Mouse (Mus musculus) heart, adult 2 months (tissue): ENCODE measurements around the gene Slc7a8. TPM values are rescaled to one million over a fixed set of nuclear protein-coding genes. Genes with fewer than 3 reads are reported as not detected.

ENCODE experiments used
- DNase-seq, 2 experiments: peaks; one replicate each; pipeline ENCODE4 v3.0.0; 2021
- H3K27ac ChIP-seq: fragments of 200-600 bp; 2 replicates; pipeline ENCODE4 v1.8.1; 2022
- H3K27me3 ChIP-seq: fragments of 200-500 bp; 2 replicates; pipeline ENCODE4 v1.6.1; 2012; ENCODE audit warnings: mild to moderate bottlenecking, low read length, inconsistent platforms, mixed read lengths; ENCODE audit not compliant: control insufficient read depth, insufficient read depth
- H3K36me3 ChIP-seq: fragments of 200-500 bp; 2 replicates; pipeline ENCODE4 v1.6.1; 2012; ENCODE audit warnings: low read length, inconsistent platforms; ENCODE audit not compliant: control insufficient read depth, insufficient read depth
- H3K4me1 ChIP-seq: fragments of 200-500 bp; 2 replicates; pipeline ENCODE4 v1.6.1; 2011; ENCODE audit warnings: low read length; ENCODE audit not compliant: control insufficient read depth, insufficient read depth
- H3K4me3 ChIP-seq: fragments of 200-600 bp; 2 replicates; pipeline ENCODE4 v1.8.1; 2022
- H3K79me2 ChIP-seq: fragments of 200-500 bp; replicated peaks from 2 replicates; pipeline ENCODE4 v1.6.1; 2012; ENCODE audit warnings: mild to moderate bottlenecking, inconsistent platforms, low read length, moderate library complexity, mixed read lengths; ENCODE audit not compliant: control insufficient read depth, insufficient read depth
- H3K9ac ChIP-seq: fragments of 200-500 bp; 2 replicates; pipeline ENCODE4 v1.6.1; 2012; ENCODE audit warnings: low read depth, mild to moderate bottlenecking, control low read depth, inconsistent platforms, low read length, mixed read lengths
- CTCF ChIP-seq: fragments of 200-600 bp; IDR thresholded peaks from 2 replicates; pipeline ENCODE4 v1.8.1; 2022; ENCODE audit warnings: antibody characterized with exemption, mild to moderate bottlenecking, moderate library complexity
- EP300 ChIP-seq: fragments of 200-500 bp; IDR thresholded peaks from 2 replicates; pipeline ENCODE4 v1.6.1; 2011; ENCODE audit warnings: low read depth, low read length, control low read depth; ENCODE audit not compliant: insufficient read depth
- POLR2A ChIP-seq: fragments of 200-500 bp; IDR thresholded peaks from 2 replicates; pipeline ENCODE4 v1.6.1; 2011; ENCODE audit warnings: mild to moderate bottlenecking, low read depth, low read length, control low read depth; ENCODE audit not compliant: insufficient read depth
- WGBS: fragments of 180-500 bp; shearing (Covaris S2); methylation state at CpG from one replicate; pipeline ENCODE4 v1.1.7; 2018; 5-methylcytosine and 5-hydroxymethylcytosine counted together
- intact Hi-C: fragments of 180-260 bp; cut with DNase I; formaldehyde crosslinking; loops from one replicate; pipeline ENCODE4 v1.15.1; 2025
- polyA plus RNA-seq: library from polyadenylated mRNA; depleted of rRNA; stranded (reverse); fragments of >200 nt; gene quantifications from 2 replicates; pipeline ENCODE4 v1.2.3, GENCODE M21; 2012; rRNA removed
- total RNA-seq, 2 experiments: library from RNA; stranded (reverse); gene quantifications; 2 replicates each; pipeline ENCODE4 v1.2.3; 2021

Slc7a8 gene
- total and polyA plus RNA-seq, 3 experiments: 2.6 to 3.3 (median 2.7) TPM

DNA sequence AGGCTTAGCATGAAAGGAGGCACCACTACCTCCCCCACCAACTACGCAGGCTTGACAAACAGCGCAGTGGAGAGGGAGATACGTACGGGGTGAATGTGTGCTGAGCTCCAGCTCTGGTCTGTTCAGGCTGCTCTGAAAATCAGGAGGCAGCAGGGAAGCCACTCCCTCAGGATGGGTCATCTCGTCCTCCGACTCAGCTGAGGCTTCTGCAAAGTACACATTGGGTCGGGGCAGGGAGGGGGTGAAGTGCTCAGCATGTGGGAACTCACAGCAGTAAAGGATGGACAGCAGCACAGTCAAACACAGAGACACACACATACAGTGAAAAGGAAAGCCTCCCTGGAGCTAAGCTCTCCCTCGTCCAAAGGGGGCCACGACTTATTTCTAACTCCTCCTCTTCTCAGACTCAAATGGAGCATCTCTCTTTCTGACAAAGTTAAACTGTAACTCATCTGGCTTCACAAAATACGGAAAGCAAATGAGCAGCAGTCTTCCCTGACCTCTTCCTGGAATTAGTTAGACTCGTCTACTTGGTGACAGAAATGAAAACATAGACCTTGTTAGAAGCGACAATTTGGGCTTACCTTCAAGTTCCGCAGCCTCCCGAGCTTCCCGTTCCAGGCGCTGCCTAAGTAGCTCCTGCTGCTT, 103.0 kb downstream of the Slc7a8 start:
- DNase-seq: no peak
- Histone ChIP-seq H3K9ac (no peak overlapping the region), H3K27ac (no peak overlapping the region), H3K79me2 (peaks cover 8% of the 10 kb centered on the region), H3K4me1 (peaks cover 3% of the 10 kb centered on the region), H3K36me3 (peaks cover 27% of the 10 kb centered on the region), H3K4me3 (no peak overlapping the region), H3K27me3 (no peaks in the 10 kb centered on the region)
- 85% methylated on average over 16 of the region's 16 CpGs for whole genome bisulfite sequencing
- intact Hi-C loops: no loop called here
- TF ChIP-seq EP300: no peak
- no peak for TF ChIP-seq CTCF
- TF ChIP-seq POLR2A: no peak

DNA sequence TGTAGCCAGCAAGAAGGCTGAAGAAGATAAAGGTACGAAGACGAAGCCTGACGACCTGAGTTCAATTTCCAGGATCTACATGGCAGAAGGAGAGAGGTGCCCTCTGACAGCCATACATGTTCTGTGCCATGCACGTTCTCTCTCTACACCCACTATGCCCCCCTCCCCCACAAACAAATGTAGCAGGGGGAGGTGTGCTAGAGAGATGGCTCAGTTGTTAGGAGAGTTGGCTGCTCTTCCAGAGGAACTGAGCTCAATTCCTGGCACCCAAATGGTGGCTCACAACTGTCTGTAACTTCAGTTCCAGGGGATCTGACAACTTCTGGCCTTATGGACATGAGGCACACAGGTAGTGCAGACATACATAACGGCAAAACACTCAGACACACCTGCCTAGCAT, 105.5 kb downstream of the Slc7a8 start:
- H3K27ac ChIP-seq: no peak overlapping the region
- intact Hi-C loops: no loop called here
- 0 out of 2 replicates have a peak, but pooled peaks cover 1% of the 10 kb centered on the region for H3K79me2 ChIP-seq
- H3K4me3 ChIP-seq: no peak overlapping the region
- peaks cover 1% of the 10 kb centered on the region; the same call in 1 of the 2 replicates for H3K4me1 ChIP-seq
- H3K9ac ChIP-seq: no peak overlapping the region
- WGBS: 71% methylated on average over 5 of the region's 5 CpGs
- peaks cover 16% of the 10 kb centered on the region for H3K36me3 ChIP-seq
- no peak for DNase-seq
- no peaks in the 10 kb centered on the region for H3K27me3 ChIP-seq
- TF ChIP-seq POLR2A: no peak

GRCm38 (mm10) chr14:54674317-54674716, 107.4 kb downstream of the Slc7a8 start:
- H3K9ac ChIP-seq: no peak overlapping the region
- H3K36me3 ChIP-seq: peaks cover 16% of the 10 kb centered on the region
- no peak for DNase-seq
- WGBS: 49% methylated on average over 2 of the region's 2 CpGs
- H3K4me3 ChIP-seq: no peak overlapping the region
- H3K79me2 ChIP-seq: 0 out of 2 replicates have a peak, but pooled peaks cover 1% of the 10 kb centered on the region
- intact Hi-C loops: no loop called here
- H3K27ac ChIP-seq: no peak overlapping the region
- H3K4me1 ChIP-seq: peaks cover 1% of the 10 kb centered on the region; the same call in 1 of the 2 replicates
- H3K27me3 ChIP-seq: no peaks in the 10 kb centered on the region
- no peak for TF ChIP-seq EP300
- no peak for TF ChIP-seq CTCF
- TF ChIP-seq POLR2A: no peak

Other genes starting within 250 kb of the Slc7a8 start
- 1 to 10 TPM; 3.5 to 3.8 TPM for gene Haus4, start 227.3 kb downstream of the Slc7a8 start, total RNA-seq
- gene Haus4, start 227.3 kb downstream of the Slc7a8 start, polyA plus RNA-seq: 3.2 and 4.1 TPM in 2 replicates
- 1 to 10 TPM; 4.6 to 4.8 TPM for gene Ajuba, start 204.4 kb downstream of the Slc7a8 start, total RNA-seq
- 7.8 and 13.4 TPM in 2 replicates for gene Ajuba, start 204.4 kb downstream of the Slc7a8 start, polyA plus RNA-seq
- gene 4931414P19Rik, start 176.0 kb downstream of the Slc7a8 start, total RNA-seq: 1 to 10 TPM; 5.9 to 6.4 TPM
- 2.4 and 4.4 TPM in 2 replicates for gene 4931414P19Rik, start 176.0 kb downstream of the Slc7a8 start, polyA plus RNA-seq
- gene Psmb5, start 163.9 kb downstream of the Slc7a8 start, total RNA-seq: 100 to 1,000 TPM; 164 to 187 TPM
- gene Psmb5, start 163.9 kb downstream of the Slc7a8 start, polyA plus RNA-seq: 180 and 209 TPM in 2 replicates
- not detected for gene Psmb11, start 160.5 kb downstream of the Slc7a8 start, total RNA-seq
- not detected in 2 replicates for gene Psmb11, start 160.5 kb downstream of the Slc7a8 start, polyA plus RNA-seq
- gene Gm17606, start 141.0 kb downstream of the Slc7a8 start, total RNA-seq: not detected
- not detected in 2 replicates for gene Gm17606, start 141.0 kb downstream of the Slc7a8 start, polyA plus RNA-seq
- under 1 TPM; 0.18 to 0.31 TPM for gene Cdh24, start 140.6 kb downstream of the Slc7a8 start, total RNA-seq
- 1.00 and 1.1 TPM in 2 replicates for gene Cdh24, start 140.6 kb downstream of the Slc7a8 start, polyA plus RNA-seq
- 10 to 100 TPM; 12.5 to 13.3 TPM for gene 1700123O20Rik, start 95.7 kb downstream of the Slc7a8 start, total RNA-seq
- 18.2 and 27.4 TPM in 2 replicates for gene 1700123O20Rik, start 95.7 kb downstream of the Slc7a8 start, polyA plus RNA-seq
- gene Acin1, start 95.0 kb downstream of the Slc7a8 start, total RNA-seq: 10 to 100 TPM; 72.3 to 84.9 TPM
- gene Acin1, start 95.0 kb downstream of the Slc7a8 start, polyA plus RNA-seq: 59.9 and 78.7 TPM in 2 replicates
- not detected for gene Gm29776, start 83.1 kb downstream of the Slc7a8 start, total RNA-seq
- 0.04 and 0.09 TPM in 2 replicates for gene Gm29776, start 83.1 kb downstream of the Slc7a8 start, polyA plus RNA-seq
- not detected for gene Cebpe, start 69.8 kb downstream of the Slc7a8 start, total RNA-seq
- 0.08 and 0.15 TPM in 2 replicates for gene Cebpe, start 69.8 kb downstream of the Slc7a8 start, polyA plus RNA-seq
- not detected for gene Rnf212b, start 32.2 kb upstream of the Slc7a8 start, total RNA-seq
- 0.21 and 0.35 TPM in 2 replicates for gene Rnf212b, start 32.2 kb upstream of the Slc7a8 start, polyA plus RNA-seq
- 1 to 10 TPM; 4.1 to 7.2 TPM for gene Homez, start 89.0 kb upstream of the Slc7a8 start, total RNA-seq
- 2.6 and 3.1 TPM in 2 replicates for gene Homez, start 89.0 kb upstream of the Slc7a8 start, polyA plus RNA-seq
- 1 to 10 TPM; 2.8 to 3.4 TPM for gene Ppp1r3e, start 95.6 kb upstream of the Slc7a8 start, total RNA-seq
- 4.8 and 4.9 TPM in 2 replicates for gene Ppp1r3e, start 95.6 kb upstream of the Slc7a8 start, polyA plus RNA-seq
- 10 to 100 TPM; 42.4 to 45.0 TPM for gene Bcl2l2, start 101.4 kb upstream of the Slc7a8 start, total RNA-seq
- 29.2 and 44.4 TPM in 2 replicates for gene Bcl2l2, start 101.4 kb upstream of the Slc7a8 start, polyA plus RNA-seq
- 1 to 10 TPM; 3.2 to 6.1 TPM for gene Gm20521, start 101.5 kb upstream of the Slc7a8 start, total RNA-seq
- not detected in 2 replicates for gene Gm20521, start 101.5 kb upstream of the Slc7a8 start, polyA plus RNA-seq
- gene Pabpn1, start 110.6 kb upstream of the Slc7a8 start, total RNA-seq: 10 to 100 TPM; 51.4 to 52.2 TPM
- 66.2 and 91.7 TPM in 2 replicates for gene Pabpn1, start 110.6 kb upstream of the Slc7a8 start, polyA plus RNA-seq
- 1 to 10 TPM; 1.7 to 2.3 TPM for gene Slc22a17, start 131.2 kb upstream of the Slc7a8 start, total RNA-seq
- gene Slc22a17, start 131.2 kb upstream of the Slc7a8 start, polyA plus RNA-seq: 13.0 and 13.8 TPM in 2 replicates
- 1 to 10 TPM; 1.9 to 3.0 TPM for gene Efs, start 144.2 kb upstream of the Slc7a8 start, total RNA-seq
- gene Efs, start 144.2 kb upstream of the Slc7a8 start, polyA plus RNA-seq: 5.1 and 5.4 TPM in 2 replicates
- gene Il25, start 150.7 kb upstream of the Slc7a8 start, total RNA-seq: not detected
- not detected in 2 replicates for gene Il25, start 150.7 kb upstream of the Slc7a8 start, polyA plus RNA-seq
- gene Cmtm5, start 154.3 kb upstream of the Slc7a8 start, total RNA-seq: under 1 TPM in 1 of 2 experiments, not detected in 1; 0.30 TPM
- gene Cmtm5, start 154.3 kb upstream of the Slc7a8 start, polyA plus RNA-seq: 1.8 and 2.9 TPM in 2 replicates
- over 10,000 TPM; 19,033 to 21,149 TPM for gene Myh6, start 185.0 kb upstream of the Slc7a8 start, total RNA-seq
- 6,249 and 7,266 TPM in 2 replicates for gene Myh6, start 185.0 kb upstream of the Slc7a8 start, polyA plus RNA-seq
- gene Gm17428, start 195.0 kb upstream of the Slc7a8 start, total RNA-seq: not detected
- not detected in 2 replicates for gene Gm17428, start 195.0 kb upstream of the Slc7a8 start, polyA plus RNA-seq
- 1,000 to 10,000 TPM; 1,935 to 2,240 TPM for gene Myh7, start 212.7 kb upstream of the Slc7a8 start, total RNA-seq
- gene Myh7, start 212.7 kb upstream of the Slc7a8 start, polyA plus RNA-seq: 19.8 and 29.5 TPM in 2 replicates
- gene Ngdn, start 233.5 kb upstream of the Slc7a8 start, total RNA-seq: 10 to 100 TPM; 25.9 to 28.9 TPM
- gene Ngdn, start 233.5 kb upstream of the Slc7a8 start, polyA plus RNA-seq: 10.1 and 19.6 TPM in 2 replicates